Mouse (Mus musculus): ENCODE measurements around the gene Tsc2. TPM values are rescaled to one million over a fixed set of nuclear protein-coding genes. Genes with fewer than 3 reads are reported as not detected.

Gene Tsc2
- polyA plus RNA-seq, 1 experiment from 2014 or later, result 72.2 TPM

- Histone ChIP-seq H3K27me3 (no peaks in the 10 kb centered on the region), H3K9ac (peak overlapping the region; percentile 13; the same call in 1 of the 2 replicates), H3K4me2 (replicated peaks) (no peak overlapping the region), H3K9me3 (no peaks in the 10 kb centered on the region), H3K27ac (no peak overlapping the region), H3K36me3 (peaks cover 18% of the 10 kb centered on the region), H3K4me1 (peaks cover 38% of the 10 kb centered on the region), H3K4me3 (no peak overlapping the region)
- WGBS, result 86% methylated on average over 4 of the region's 4 CpGs
- ATAC-seq (ENCODE audit: low FRiP score, low read depth), result no peak
These were observed 2.6 kb upstream of the Tsc2 start for GRCm38 (mm10) chr17:24635024-24635423.

- peaks cover 26% of the 10 kb centered on the region for H3K4me1 ChIP-seq
- H3K27ac ChIP-seq, result peak overlapping the region; percentile 90; the same call in 1 of the 2 replicates
- ATAC-seq (ENCODE audit: low FRiP score, low read depth), result no peak
- H3K4me2 ChIP-seq (replicated peaks), result peak overlapping the region; percentile 79; the same call in 1 of the 2 replicates
- H3K27me3 ChIP-seq, result no peaks in the 10 kb centered on the region
- no peaks in the 10 kb centered on the region for H3K9me3 ChIP-seq
- H3K4me3 ChIP-seq, result no peak overlapping the region
- 96% methylated on average over 11 of the region's 11 CpGs for WGBS
- peaks cover 30% of the 10 kb centered on the region for H3K36me3 ChIP-seq
- H3K9ac ChIP-seq, result no peak overlapping the region; the same call in 1 of the 2 replicates
These were observed 1.4 kb upstream of the Tsc2 start for GRCm38 (mm10) chr17:24633831-24634230.

GRCm38 (mm10) chr17:24632813-24633449, 501 bp upstream of the Tsc2 start:
- H3K4me1 ChIP-seq, result peaks cover 18% of the 10 kb centered on the region
- peak overlapping the region; percentile 90 for H3K27ac ChIP-seq
- peak overlapping the region; percentile 71 for H3K4me3 ChIP-seq
- H3K9ac ChIP-seq, result peak overlapping the region; percentile 84
- 10% methylated on average over 22 of the region's 22 CpGs for WGBS
- H3K27me3 ChIP-seq, result no peaks in the 10 kb centered on the region
- H3K9me3 ChIP-seq, result no peaks in the 10 kb centered on the region
- peak overlapping the region; percentile 79 for H3K4me2 ChIP-seq (replicated peaks)
- H3K36me3 ChIP-seq, result peaks cover 32% of the 10 kb centered on the region
- ATAC-seq (ENCODE audit: low FRiP score, low read depth), result no peak; the same call in none of the 2 replicates

DNA sequence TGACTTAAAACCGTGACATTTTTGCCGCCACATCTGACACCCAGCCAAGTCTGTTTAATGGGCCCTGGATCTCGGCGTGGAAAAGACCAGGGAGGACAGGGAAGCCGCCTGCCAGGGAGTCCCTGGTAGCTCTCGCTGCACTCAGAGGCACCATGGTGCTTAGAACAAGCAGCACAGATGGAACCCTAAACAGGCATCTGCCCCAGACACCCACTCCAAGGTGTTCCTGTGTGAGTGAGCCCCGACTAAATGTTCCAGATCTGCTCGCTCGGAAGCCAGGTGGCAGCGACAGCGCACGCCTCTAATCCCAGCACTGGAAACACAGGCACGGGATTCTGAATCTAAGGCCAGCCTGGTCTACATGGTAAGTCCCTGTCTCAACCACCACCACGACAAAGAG, 2.4 kb downstream of the Tsc2 start:
- peaks cover 61% of the 10 kb centered on the region for H3K36me3 ChIP-seq
- no peak overlapping the region for H3K4me3 ChIP-seq
- 87% methylated on average over 14 of the region's 14 CpGs for WGBS
- no peak overlapping the region for H3K27ac ChIP-seq
- ATAC-seq (ENCODE audit: low FRiP score, low read depth), result no peak
- H3K4me2 ChIP-seq (replicated peaks), result no peak overlapping the region
- H3K9me3 ChIP-seq, result no peaks in the 10 kb centered on the region
- H3K9ac ChIP-seq, result no peak overlapping the region
- H3K27me3 ChIP-seq, result no peaks in the 10 kb centered on the region
- peaks cover 18% of the 10 kb centered on the region for H3K4me1 ChIP-seq

DNA sequence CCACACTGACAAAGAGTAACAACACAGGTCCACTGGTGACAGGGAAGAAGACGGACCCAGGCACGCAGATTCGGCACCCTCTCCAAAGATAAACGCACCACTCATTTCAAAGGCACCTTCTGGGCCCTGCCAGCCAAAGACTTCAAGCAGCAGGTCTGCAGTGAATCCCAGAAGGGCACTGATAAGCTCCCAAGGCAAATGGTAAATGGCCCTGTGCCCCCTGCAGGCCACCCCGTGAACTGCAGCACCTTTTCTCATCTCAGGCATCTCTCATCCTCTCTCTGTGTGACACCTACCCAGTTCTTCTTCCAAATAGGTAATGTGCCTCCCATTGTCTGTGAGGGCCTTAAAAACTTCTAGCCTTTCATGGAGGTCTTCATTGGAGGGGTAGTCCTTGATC, 3.8 kb downstream of the Tsc2 start:
- H3K27ac ChIP-seq, result no peak overlapping the region
- no peak overlapping the region for H3K4me3 ChIP-seq
- H3K27me3 ChIP-seq, result no peaks in the 10 kb centered on the region
- H3K36me3 ChIP-seq, result peaks cover 75% of the 10 kb centered on the region
- no peak overlapping the region for H3K9ac ChIP-seq
- H3K4me2 ChIP-seq (replicated peaks), result no peak overlapping the region
- whole genome bisulfite sequencing, result 49% methylated on average over 5 of the region's 5 CpGs
- peaks cover 14% of the 10 kb centered on the region for H3K4me1 ChIP-seq
- no peak for ATAC-seq (ENCODE audit: low FRiP score, low read depth)
- H3K9me3 ChIP-seq, result no peaks in the 10 kb centered on the region

- no peaks in the 10 kb centered on the region for H3K27me3 ChIP-seq
- H3K9ac ChIP-seq, result no peak overlapping the region
- H3K36me3 ChIP-seq, result peaks cover 100% of the 10 kb centered on the region
- no peaks in the 10 kb centered on the region for H3K9me3 ChIP-seq
- no peak overlapping the region for H3K4me2 ChIP-seq (replicated peaks)
- H3K4me1 ChIP-seq, result no peaks in the 10 kb centered on the region
- no peak overlapping the region for H3K4me3 ChIP-seq
- ATAC-seq (ENCODE audit: low FRiP score, low read depth), result no peak
- 93% methylated on average over 8 of the region's 8 CpGs for WGBS
- no peak overlapping the region for H3K27ac ChIP-seq
These were observed 7.0 kb downstream of the Tsc2 start for GRCm38 (mm10) chr17:24625472-24625871.

GRCm38 (mm10) chr17:24617561-24618194, 14.8 kb downstream of the Tsc2 start:
- Histone ChIP-seq H3K4me2 (replicated peaks) (no peak overlapping the region), H3K27me3 (no peaks in the 10 kb centered on the region), H3K4me1 (no peaks in the 10 kb centered on the region), H3K27ac (no peak overlapping the region), H3K4me3 (no peak overlapping the region), H3K9ac (peak overlapping the region; percentile 25; the same call in 1 of the 2 replicates), H3K36me3 (peaks cover 95% of the 10 kb centered on the region), H3K9me3 (no peaks in the 10 kb centered on the region)
- ATAC-seq (ENCODE audit: low FRiP score, low read depth), result no peak
- 84% methylated on average over 14 of the region's 14 CpGs for WGBS

GRCm38 (mm10) chr17:24610711-24611110, 21.7 kb downstream of the Tsc2 start:
- 87% methylated on average over 2 of the region's 2 CpGs for WGBS
- no peaks in the 10 kb centered on the region for H3K27me3 ChIP-seq
- no peaks in the 10 kb centered on the region for H3K9me3 ChIP-seq
- H3K4me2 ChIP-seq (replicated peaks), result no peak overlapping the region
- ATAC-seq (ENCODE audit: low FRiP score, low read depth), result no peak
- H3K27ac ChIP-seq, result no peak overlapping the region
- H3K4me1 ChIP-seq, result no peaks in the 10 kb centered on the region
- H3K4me3 ChIP-seq, result no peak overlapping the region
- H3K9ac ChIP-seq, result no peak overlapping the region
- peaks cover 78% of the 10 kb centered on the region for H3K36me3 ChIP-seq

DNA sequence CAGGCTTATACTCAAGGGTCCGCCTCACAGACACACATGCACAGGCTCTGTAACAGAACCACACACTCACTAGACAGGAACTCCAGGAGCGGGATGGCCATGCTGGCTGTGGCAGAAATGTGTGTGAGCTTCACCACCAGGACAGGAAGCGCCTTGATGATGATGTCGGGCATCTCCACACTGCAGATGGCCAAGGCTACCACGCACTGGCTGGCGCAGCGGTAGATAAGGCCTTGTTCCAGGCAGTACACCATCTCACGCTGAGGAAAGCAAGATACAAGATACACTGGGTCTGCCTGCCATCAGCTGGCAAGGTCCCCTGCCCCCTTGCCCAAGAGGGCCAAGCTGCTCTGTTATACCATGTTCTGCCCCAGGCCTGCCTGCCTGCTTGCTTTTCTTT, 23.6 kb downstream of the Tsc2 start:
- Histone ChIP-seq H3K9ac (no peak overlapping the region), H3K4me3 (no peak overlapping the region), H3K9me3 (no peaks in the 10 kb centered on the region), H3K4me2 (replicated peaks) (no peak overlapping the region), H3K4me1 (no peaks in the 10 kb centered on the region), H3K27ac (no peak overlapping the region), H3K36me3 (peaks cover 78% of the 10 kb centered on the region), H3K27me3 (no peaks in the 10 kb centered on the region)
- WGBS, result 96% methylated on average over 8 of the region's 8 CpGs
- ATAC-seq (ENCODE audit: low FRiP score, low read depth), result no peak

DNA sequence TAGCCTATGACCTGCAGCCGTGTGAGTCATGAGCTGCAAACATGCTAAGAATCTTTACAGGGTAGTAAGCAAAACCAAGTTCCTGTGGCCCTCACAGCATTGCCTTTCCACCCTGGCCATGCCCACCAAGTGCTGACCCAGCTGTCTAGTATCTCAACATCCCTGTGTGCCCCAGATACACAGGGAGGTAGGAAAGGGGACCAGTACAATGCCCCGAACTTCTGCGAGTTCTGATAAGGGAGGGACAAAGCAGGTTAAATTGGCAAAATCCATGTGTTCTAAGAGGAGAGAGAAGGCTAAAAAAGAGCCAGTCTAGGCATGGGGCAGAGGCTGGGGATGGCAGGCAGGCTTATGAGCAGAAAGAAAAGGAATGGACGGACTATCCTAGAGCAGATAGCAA, 24.1 kb downstream of the Tsc2 start:
- Histone ChIP-seq H3K27ac (no peak overlapping the region), H3K4me2 (replicated peaks) (no peak overlapping the region), H3K9ac (no peak overlapping the region), H3K4me1 (no peaks in the 10 kb centered on the region), H3K9me3 (no peaks in the 10 kb centered on the region), H3K4me3 (no peak overlapping the region), H3K36me3 (peaks cover 77% of the 10 kb centered on the region), H3K27me3 (no peaks in the 10 kb centered on the region)
- 95% methylated on average over 4 of the region's 4 CpGs for WGBS
- ATAC-seq (ENCODE audit: low FRiP score, low read depth), result no peak

DNA sequence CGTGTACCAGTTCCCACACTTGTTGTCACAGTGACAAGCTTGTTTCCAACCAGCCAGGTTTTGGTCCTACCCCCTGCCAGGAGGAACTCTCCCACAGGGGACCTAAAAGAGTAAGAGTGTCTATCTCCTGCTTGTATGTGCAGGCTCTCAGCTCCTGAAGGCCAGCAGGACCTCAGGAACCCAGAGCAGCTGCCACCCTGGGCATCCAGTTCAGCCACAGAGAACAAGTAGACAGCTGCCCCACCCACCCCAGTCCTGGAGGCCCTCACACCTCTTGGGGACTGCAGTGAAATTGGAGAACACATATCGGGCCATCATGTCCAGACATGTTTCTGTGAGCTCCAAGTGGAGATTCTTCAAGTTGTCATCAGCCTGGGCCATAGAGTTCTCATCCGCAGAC, 27.9 kb downstream of the Tsc2 start:
- no peak overlapping the region for H3K4me3 ChIP-seq
- ATAC-seq (ENCODE audit: low FRiP score, low read depth), result no peak
- no peak overlapping the region for H3K4me2 ChIP-seq (replicated peaks)
- H3K27ac ChIP-seq, result no peak overlapping the region
- H3K4me1 ChIP-seq, result no peaks in the 10 kb centered on the region
- H3K9me3 ChIP-seq, result no peaks in the 10 kb centered on the region
- no peak overlapping the region for H3K9ac ChIP-seq
- WGBS, result 82% methylated on average over 3 of the region's 3 CpGs
- H3K36me3 ChIP-seq, result peaks cover 96% of the 10 kb centered on the region
- no peaks in the 10 kb centered on the region for H3K27me3 ChIP-seq

DNA sequence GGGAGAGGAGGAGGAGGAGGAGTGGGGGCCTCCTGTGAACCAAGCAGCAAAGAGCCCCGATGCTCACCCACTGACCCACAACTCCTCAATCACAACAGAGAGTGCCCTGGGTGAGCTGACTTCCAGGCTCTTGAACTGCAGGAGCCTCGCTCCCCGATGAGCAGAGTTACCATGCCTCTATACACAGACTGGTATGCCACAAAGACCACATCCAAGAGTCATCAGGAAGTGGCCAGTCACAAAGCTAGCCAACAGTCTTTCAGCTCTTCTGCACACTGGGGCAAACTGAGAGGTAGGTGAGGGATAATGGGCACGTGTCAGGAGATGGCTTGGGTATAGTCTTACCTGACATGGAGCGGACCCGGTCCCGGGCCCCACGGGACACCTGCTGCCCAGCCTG, 28.5 kb downstream of the Tsc2 start:
- Histone ChIP-seq H3K9me3 (no peaks in the 10 kb centered on the region), H3K27me3 (no peaks in the 10 kb centered on the region), H3K9ac (no peak overlapping the region), H3K4me1 (no peaks in the 10 kb centered on the region), H3K4me2 (replicated peaks) (no peak overlapping the region), H3K36me3 (peaks cover 99% of the 10 kb centered on the region), H3K27ac (no peak overlapping the region), H3K4me3 (no peak overlapping the region)
- WGBS, result 92% methylated on average over 8 of the region's 8 CpGs
- no peak for ATAC-seq (ENCODE audit: low FRiP score, low read depth)

- no peak overlapping the region for H3K9ac ChIP-seq
- H3K4me2 ChIP-seq (replicated peaks), result no peak overlapping the region
- ATAC-seq (ENCODE audit: low FRiP score, low read depth), result no peak
- no peak overlapping the region; the same call in 1 of the 2 replicates for H3K27ac ChIP-seq
- H3K36me3 ChIP-seq, result peaks cover 99% of the 10 kb centered on the region
- no peaks in the 10 kb centered on the region for H3K9me3 ChIP-seq
- WGBS, result 93% methylated on average over 4 of the region's 4 CpGs
- no peaks in the 10 kb centered on the region for H3K4me1 ChIP-seq
- H3K4me3 ChIP-seq, result no peak overlapping the region
- no peaks in the 10 kb centered on the region for H3K27me3 ChIP-seq
These were observed 31.9 kb downstream of the Tsc2 start for GRCm38 (mm10) chr17:24600502-24600901.
